Mouse (Mus musculus): ENCODE measurements around the gene Txlna. TPM values are rescaled to one million over a fixed set of nuclear protein-coding genes. Genes with fewer than 3 reads are reported as not detected.
A peak's percentile ranks its signal among the peaks of the same experiment; 100 is the strongest.

Gene Txlna
- total and polyA plus RNA-seq, 3 experiments: 68.9 to 69.5 TPM; not detected in 1

DNA sequence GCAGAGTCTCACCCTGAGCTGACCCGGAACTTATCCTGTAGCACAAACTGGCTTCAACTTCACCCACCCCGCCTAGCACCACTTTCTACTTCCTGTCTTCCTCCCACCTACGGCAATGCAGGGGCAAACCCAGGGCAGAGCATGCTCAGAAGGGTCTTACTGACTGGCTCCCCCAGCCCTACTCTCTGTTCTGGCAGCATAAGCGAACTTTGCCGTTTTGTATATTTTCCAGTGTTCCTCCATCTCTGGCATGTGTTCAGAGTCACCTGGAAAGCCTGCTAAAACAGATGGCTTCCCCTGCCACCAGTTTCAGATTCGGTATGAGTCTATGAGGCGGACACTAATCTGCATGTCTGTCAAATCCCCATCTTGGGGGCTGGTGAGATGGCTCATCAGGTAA is 60.5 kb downstream of the Txlna start:
- Histone ChIP-seq H3K4me1 (ENCODE audit: control insufficient read depth in 1 of 2, insufficient read depth in 2 of 2, low read length in 2 of 2) (peaks cover 0 to 20% of the 10 kb centered on the region in 2 experiments; a peak in 1 of 4 replicates), H3K27ac (ENCODE audit: control insufficient read depth, low read depth, low read length) (peak overlapping the region; percentile 54), H3K4me3 (ENCODE audit: control insufficient read depth in 1 of 2, insufficient read depth in 1 of 2, low read depth in 2 of 2, low read length in 2 of 2) (peak overlapping the region; percentile 8 to 23; a peak in 2 of 4 replicates), H3K36me3 (ENCODE audit: control insufficient read depth in 1 of 2, insufficient read depth in 2 of 2, low read length in 2 of 2) (peaks cover 0 to 6% of the 10 kb centered on the region in 2 experiments; a peak in 2 of 4 replicates), H3K9me3 (replicated peaks; ENCODE audit: insufficient read depth, low read length) (no peaks in the 10 kb centered on the region), H3K79me2 (ENCODE audit: control insufficient read depth, insufficient read depth, low read length, poor library complexity) (no peaks in the 10 kb centered on the region; the same call in 1 of the 2 replicates), H3K27me3 (ENCODE audit: control insufficient read depth in 1 of 2, insufficient read depth in 2 of 2, low read length in 2 of 2) (no peaks in the 10 kb centered on the region), H3K9ac (ENCODE audit: control insufficient read depth, low read depth, low read length, poor library complexity, severe bottlenecking) (peak overlapping the region; percentile 63)
- peak; percentile 88 for DNase-seq (ENCODE audit: low read depth, low spot score)
- TF ChIP-seq GATA1 (IDR thresholded peaks at IDR 0.05; ENCODE audit: low read depth, low read length) (no peak), E2F4 (IDR thresholded peaks at IDR 0.05; ENCODE audit: borderline replicate concordance, low read depth, low read length) (no peak), NRF1 (IDR thresholded peaks at IDR 0.05; ENCODE audit: insufficient read depth, low read depth, low read length, poor library complexity, severe bottlenecking) (peak; percentile 65), ZMIZ1 (IDR thresholded peaks at IDR 0.05; ENCODE audit: low read depth, low read length) (no peak), KAT2A (conservative IDR thresholded peaks at IDR 0.05; ENCODE audit: low read depth, low read length) (no peak; the same call in 1 of the 2 replicates), ETS1 (IDR thresholded peaks at IDR 0.05; ENCODE audit: low read depth, low read length) (no peak), EP300 (IDR thresholded peaks at IDR 0.05; ENCODE audit: low read depth in 1 of 2, low read length in 2 of 2) (no peak), POLR2AphosphoS5 (IDR thresholded peaks at IDR 0.05; ENCODE audit: borderline replicate concordance, low read depth, low read length) (no peak), MEF2A (IDR thresholded peaks at IDR 0.05; ENCODE audit: extremely low read depth, insufficient replicate concordance, low read depth, low read length, poor library complexity, severe bottlenecking) (no peak), TAL1 (IDR thresholded peaks at IDR 0.05; ENCODE audit: low read length) (no peak), POLR2AphosphoS2 (IDR thresholded peaks at IDR 0.05; ENCODE audit: low read length) (no peak), MXI1 (IDR thresholded peaks at IDR 0.05; ENCODE audit: low read depth, low read length) (no peak), TBP (IDR thresholded peaks at IDR 0.05; ENCODE audit: low read depth, low read length) (peak; percentile 85), RAD21 (IDR thresholded peaks at IDR 0.05; ENCODE audit: low read depth, low read length) (no peak), GABPA (IDR thresholded peaks at IDR 0.05; ENCODE audit: low read depth, low read length) (no peak), ZC3H11A (IDR thresholded peaks at IDR 0.05; ENCODE audit: low read depth, low read length) (no peak), CTCF (IDR thresholded peaks at IDR 0.05 in 2 of 3, conservative IDR thresholded peaks at IDR 0.05 in 1 of 3; ENCODE audit: control insufficient read depth in 1 of 3, insufficient read depth in 1 of 3, low read depth in 2 of 3, low read length in 3 of 3, poor library complexity in 1 of 3, severe bottlenecking in 1 of 3) (no peak), HCFC1 (IDR thresholded peaks at IDR 0.05; ENCODE audit: low read depth, low read length) (peak; percentile 82), UBTF (IDR thresholded peaks at IDR 0.05; ENCODE audit: borderline replicate concordance, insufficient read depth, low read depth, low read length) (no peak), RCOR1 (IDR thresholded peaks at IDR 0.05; ENCODE audit: low read depth, low read length) (no peak), USF1 (IDR thresholded peaks at IDR 0.05; ENCODE audit: low read depth, low read length) (no peak), MAFK (IDR thresholded peaks at IDR 0.05; ENCODE audit: borderline replicate concordance, low read depth, low read length) (no peak), ELF1 (IDR thresholded peaks at IDR 0.05; ENCODE audit: low read depth, low read length) (no peak), USF2 (IDR thresholded peaks at IDR 0.05; ENCODE audit: borderline replicate concordance in 1 of 2, insufficient read depth in 1 of 2, low read depth in 1 of 2, low read length in 2 of 2) (no peak), SMC3 (IDR thresholded peaks at IDR 0.05; ENCODE audit: low read depth, low read length) (no peak), TCF12 (IDR thresholded peaks at IDR 0.05; ENCODE audit: low read depth, low read length) (no peak), MAZ (IDR thresholded peaks at IDR 0.05; ENCODE audit: low read depth, low read length) (no peak), JUND (IDR thresholded peaks at IDR 0.05; ENCODE audit: low read depth, low read length) (no peak), ZKSCAN1 (IDR thresholded peaks at IDR 0.05; ENCODE audit: low read depth, low read length) (no peak), MYB (IDR thresholded peaks at IDR 0.05; ENCODE audit: low read depth, low read length) (no peak), MYC (IDR thresholded peaks at IDR 0.05; ENCODE audit: low read depth, low read length) (peak; percentile 36; the same call in 1 of the 2 replicates), POLR2A (IDR thresholded peaks at IDR 0.05; ENCODE audit: control insufficient read depth in 1 of 2, insufficient read depth in 1 of 2, low read depth in 1 of 2, low read length in 2 of 2, poor library complexity in 1 of 2) (peak in 1 of 2 experiments; percentile 63; a peak in 1 of 4 replicates), ZNF384 (IDR thresholded peaks at IDR 0.05; ENCODE audit: low read depth, low read length) (no peak), CHD1 (IDR thresholded peaks at IDR 0.05; ENCODE audit: low read depth, low read length) (no peak), BHLHE40 (IDR thresholded peaks at IDR 0.05; ENCODE audit: borderline replicate concordance, low read depth, low read length) (no peak), SIN3A (IDR thresholded peaks at IDR 0.05; ENCODE audit: low read length) (0 out of 2 replicates have a peak, but pooled peaks have one; percentile 23), MAX (IDR thresholded peaks at IDR 0.05; ENCODE audit: low read length) (0 out of 2 replicates have a peak, but pooled peaks have one; percentile 44), CHD2 (IDR thresholded peaks at IDR 0.05; ENCODE audit: low read length) (no peak)

All from MEL (cell line).